Mouse (Mus musculus) embryonic facial prominence, embryonic 11.5 days (tissue): ENCODE data around the gene Slc25a4. TPM values are rescaled to one million over a fixed set of nuclear protein-coding genes. Genes with fewer than 3 reads are reported as not detected.

Experiments
- ATAC-seq: fragments of 200-750 bp; cut with Nextera tagmentation; replicated peaks from 2 replicates; pipeline ENCODE4 v1.8.0; 2017; ENCODE audit warnings: low read depth; ENCODE audit not compliant: insufficient number of reproducible peaks, low FRiP score, low TSS enrichment
- DNase-seq: peaks from one replicate; pipeline ENCODE4 v3.0.0-alpha.2; 2015; ENCODE audit warnings: low spot score
- H3K27ac ChIP-seq: fragments of 300-500 bp; sonication (generic); replicated peaks from 2 replicates; pipeline ENCODE4 v1.5.1; 2014; ENCODE audit warnings: mild to moderate bottlenecking, low read depth, low read length, control low read depth
- H3K27me3 ChIP-seq: fragments of 300-500 bp; sonication (generic); 2 replicates; pipeline ENCODE4 v1.6.1; 2014; ENCODE audit warnings: mild to moderate bottlenecking, low read length, moderate library complexity, mixed read lengths; ENCODE audit not compliant: control insufficient read depth, insufficient read depth
- H3K36me3 ChIP-seq: fragments of 300-500 bp; sonication (generic); replicated peaks from 2 replicates; pipeline ENCODE4 v1.6.1; 2014; ENCODE audit warnings: low read depth, mild to moderate bottlenecking, low read length, moderate library complexity, mixed read lengths; ENCODE audit not compliant: control insufficient read depth, insufficient read depth
- H3K4me1 ChIP-seq: fragments of 300-500 bp; sonication (generic); 2 replicates; pipeline ENCODE4 v1.6.1; 2014; ENCODE audit warnings: low read length, mixed read lengths; ENCODE audit not compliant: control insufficient read depth, insufficient read depth
- H3K4me2 ChIP-seq: fragments of 300-500 bp; sonication (generic); 2 replicates; pipeline ENCODE4 v1.6.1; 2014; ENCODE audit warnings: low read depth, mild to moderate bottlenecking, control low read depth, low read length, moderate library complexity
- H3K4me3 ChIP-seq: fragments of 300-500 bp; sonication (generic); 2 replicates; pipeline ENCODE4 v1.5.1; 2014; ENCODE audit warnings: low read depth, low read length, control low read depth
- H3K9ac ChIP-seq: fragments of 300-500 bp; sonication (generic); replicated peaks from 2 replicates; pipeline ENCODE4 v1.6.1; 2014; ENCODE audit warnings: mild to moderate bottlenecking, control low read depth, low read length
- H3K9me3 ChIP-seq: fragments of 300-500 bp; sonication (generic); replicated peaks from 2 replicates; pipeline ENCODE4 v1.6.1; 2016; ENCODE audit warnings: mild to moderate bottlenecking, low read length, inconsistent platforms, mixed read lengths; ENCODE audit not compliant: control insufficient read depth
- WGBS: fragments of 180-500 bp; shearing (Covaris S2); extraction: QIAGEN DNeasy Blood & Tissue Kit; methylation state at CpG from one replicate; pipeline ENCODE4 v1.1.7; 2014; 5-methylcytosine and 5-hydroxymethylcytosine counted together
- polyA plus RNA-seq: library from polyadenylated mRNA; unstranded; fragments of >200 nt; fragmentation: Nextera tagmentation; extraction: Ambion mirVana; gene quantifications from 2 replicates; pipeline ENCODE4 v1.2.1, GENCODE M21; 2014

The Slc25a4 gene
- polyA plus RNA-seq = 508 and 538 TPM in 2 replicates

DNA sequence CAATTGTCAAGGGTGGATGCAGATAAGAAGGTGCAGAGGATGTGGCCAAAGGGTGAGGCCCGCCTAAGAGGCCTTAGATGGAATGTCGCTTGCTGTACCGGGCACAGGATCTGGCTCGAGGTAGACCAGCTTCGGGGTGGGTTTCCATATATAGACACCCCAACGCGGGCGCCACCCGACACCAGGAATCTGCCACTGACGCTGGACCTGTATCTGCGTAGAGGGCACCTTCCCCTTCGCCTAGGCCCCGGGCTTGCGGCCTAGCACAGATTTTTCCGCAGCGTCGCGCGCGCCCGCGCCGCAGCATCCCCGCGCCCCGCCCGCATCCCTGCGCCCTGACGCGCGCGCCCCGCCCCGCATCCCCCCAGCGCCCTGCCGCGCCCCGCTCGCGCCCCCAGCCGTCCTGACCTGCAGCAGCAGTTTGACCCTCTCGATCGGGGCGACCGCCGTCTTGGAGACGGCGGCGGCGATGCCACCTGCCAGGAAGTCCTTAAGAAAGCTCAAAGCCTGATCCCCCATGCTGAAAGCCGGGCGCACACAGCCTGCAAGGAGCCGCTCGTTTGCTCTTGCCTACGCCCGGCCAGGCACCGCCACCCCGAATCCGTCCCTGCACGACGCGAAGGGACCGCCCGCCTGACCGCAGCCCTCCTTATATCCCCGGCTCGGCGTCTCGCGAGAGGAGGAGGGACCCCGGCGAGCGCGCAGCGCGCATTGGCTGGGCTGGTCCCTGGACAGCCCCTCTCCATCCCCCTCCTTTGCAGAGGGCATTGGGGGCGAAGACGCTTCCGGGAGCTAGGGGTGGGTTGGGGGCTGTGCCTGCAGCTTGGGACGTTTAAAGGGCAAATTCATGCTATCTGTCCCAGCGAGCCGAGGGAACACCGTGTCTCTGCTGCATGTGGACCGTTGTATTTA is at the start of gene Slc25a4:
Slc25a4 (minus strand) TSS at position 881 of the 912 bp plus-strand sequence.
- H3K9me3 ChIP-seq = no peaks in the 10 kb centered on the region
- H3K9ac ChIP-seq = peak within 1 kb of the TSS; percentile 93
- H3K27me3 ChIP-seq = no peaks in the 10 kb centered on the region
- H3K27ac ChIP-seq = peak within 1 kb of the TSS; percentile 94
- WGBS = under 1% methylated on average over 71 of the region's 84 CpGs
- peak within 1 kb of the TSS; percentile 91 for H3K4me3 ChIP-seq
- 0 out of 2 replicates have a peak, but pooled peaks cover 2% of the 10 kb centered on the region for H3K4me1 ChIP-seq
- H3K4me2 ChIP-seq = peak within 1 kb of the TSS; percentile 78
- peak; percentile 98 for ATAC-seq
- H3K36me3 ChIP-seq = peaks cover 5% of the 10 kb centered on the region; the same call in 1 of the 2 replicates
- DNase-seq = peak; percentile 94

GRCm38 (mm10) chr8:46257921-46258682 is 47.0 kb upstream of the Slc25a4 start:
- Histone ChIP-seq H3K9me3 (no peaks in the 10 kb centered on the region), H3K4me3 (no peak overlapping the region), H3K4me2 (no peak overlapping the region), H3K27ac (no peak overlapping the region), H3K27me3 (no peaks in the 10 kb centered on the region), H3K4me1 (no peaks in the 10 kb centered on the region), H3K36me3 (no peaks in the 10 kb centered on the region), H3K9ac (no peak overlapping the region)
- ATAC-seq (no peak), DNase-seq (no peak)
- WGBS = 31% methylated on average over 19 of the region's 19 CpGs

GRCm38 (mm10) chr8:46252456-46252855 is 41.4 kb upstream of the Slc25a4 start:
- no peak overlapping the region for H3K4me2 ChIP-seq
- DNase-seq (no peak), ATAC-seq (no peak)
- H3K9ac ChIP-seq = no peak overlapping the region
- no peaks in the 10 kb centered on the region for H3K27me3 ChIP-seq
- no peak overlapping the region for H3K4me3 ChIP-seq
- no peaks in the 10 kb centered on the region for H3K36me3 ChIP-seq
- 0 out of 2 replicates have a peak overlapping the region, but pooled peaks have one; percentile 20 for H3K27ac ChIP-seq
- no peaks in the 10 kb centered on the region for H3K4me1 ChIP-seq
- no peaks in the 10 kb centered on the region for H3K9me3 ChIP-seq
- WGBS = 57% methylated on average over 13 of the region's 13 CpGs

- Histone ChIP-seq H3K9ac (no peak overlapping the region), H3K27ac (no peak overlapping the region; the same call in 1 of the 2 replicates), H3K27me3 (no peaks in the 10 kb centered on the region), H3K4me3 (no peak overlapping the region), H3K4me2 (no peak overlapping the region), H3K36me3 (no peaks in the 10 kb centered on the region), H3K9me3 (no peaks in the 10 kb centered on the region), H3K4me1 (no peaks in the 10 kb centered on the region)
- no peak for ATAC-seq
- WGBS = 39% methylated on average over 10 of the region's 10 CpGs
- peak; percentile 70 for DNase-seq
Measured at GRCm38 (mm10) chr8:46251561-46251960, 40.5 kb upstream of the Slc25a4 start.

GRCm38 (mm10) chr8:46246346-46246745 is 35.3 kb upstream of the Slc25a4 start:
- WGBS = 56% methylated on average over 11 of the region's 11 CpGs
- no peak overlapping the region for H3K9ac ChIP-seq
- no peak overlapping the region for H3K4me2 ChIP-seq
- H3K36me3 ChIP-seq = no peaks in the 10 kb centered on the region
- no peaks in the 10 kb centered on the region for H3K4me1 ChIP-seq
- no peaks in the 10 kb centered on the region for H3K27me3 ChIP-seq
- no peaks in the 10 kb centered on the region for H3K9me3 ChIP-seq
- H3K27ac ChIP-seq = no peak overlapping the region
- DNase-seq = no peak
- ATAC-seq = no peak
- no peak overlapping the region for H3K4me3 ChIP-seq

DNA sequence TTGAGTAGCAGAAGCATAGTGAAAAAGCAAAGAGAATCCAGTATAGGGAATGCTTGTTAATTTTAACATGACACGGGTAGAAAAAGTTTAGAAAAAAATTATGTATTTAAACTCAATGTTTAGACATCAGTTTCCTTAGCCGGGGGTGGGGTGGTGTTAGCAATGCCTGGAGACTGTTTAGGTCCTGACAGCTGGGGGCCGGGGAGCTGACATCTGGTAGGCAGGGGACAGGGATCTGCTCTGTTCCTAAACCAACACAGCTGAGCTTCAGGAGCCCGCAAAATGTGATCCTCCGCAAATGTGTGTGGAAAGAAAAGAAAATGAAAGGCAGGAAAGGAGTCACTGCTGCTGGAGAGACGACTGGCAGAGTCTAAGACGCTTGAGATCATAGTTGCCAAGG is 31.9 kb upstream of the Slc25a4 start:
- WGBS = 16% methylated on average over 7 of the region's 7 CpGs
- Histone ChIP-seq H3K9me3 (no peaks in the 10 kb centered on the region), H3K27me3 (no peaks in the 10 kb centered on the region), H3K36me3 (no peaks in the 10 kb centered on the region), H3K9ac (no peak overlapping the region), H3K27ac (no peak overlapping the region), H3K4me3 (no peak overlapping the region), H3K4me1 (no peaks in the 10 kb centered on the region), H3K4me2 (no peak overlapping the region)
- ATAC-seq (no peak), DNase-seq (peak; percentile 41)

DNA sequence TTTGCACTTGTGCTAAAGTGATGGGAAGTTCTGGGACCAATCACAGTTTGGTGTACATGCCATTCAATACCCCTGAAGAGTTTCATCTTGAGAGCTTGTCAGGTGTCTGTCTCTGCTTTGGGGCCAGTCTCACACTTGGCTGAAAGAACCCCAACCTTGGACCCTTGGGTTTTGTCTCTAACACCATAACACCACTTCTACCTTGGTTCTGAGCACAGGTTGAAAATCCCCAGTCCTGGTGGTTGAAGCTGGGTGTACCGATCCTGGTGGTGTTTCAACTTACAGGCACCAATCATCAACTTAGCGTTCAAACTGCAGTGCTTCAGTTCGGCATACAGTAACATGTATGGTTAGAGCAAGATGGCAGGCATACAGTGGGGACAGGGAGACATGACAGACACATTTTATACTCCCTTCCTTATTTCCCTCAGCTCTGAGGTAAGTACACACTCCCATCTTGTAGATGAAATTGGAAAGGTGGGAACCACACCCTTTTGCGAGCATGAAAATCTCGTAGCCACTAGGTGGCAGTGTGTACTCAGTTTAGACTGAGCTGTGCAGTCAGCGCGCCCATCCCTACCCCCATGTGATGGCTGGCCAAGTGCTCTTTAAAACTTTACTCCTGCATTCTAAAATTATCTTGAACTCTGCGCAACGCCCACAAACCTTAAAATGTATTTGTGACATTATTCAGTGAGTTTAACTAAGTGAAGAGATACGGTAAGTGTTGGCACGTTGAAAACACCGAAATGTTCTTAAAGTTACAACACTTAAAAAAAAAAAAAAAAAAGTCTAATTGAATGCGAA is 30.7 kb upstream of the Slc25a4 start:
- Histone ChIP-seq H3K4me1 (no peaks in the 10 kb centered on the region), H3K27me3 (no peaks in the 10 kb centered on the region), H3K36me3 (no peaks in the 10 kb centered on the region), H3K9me3 (no peaks in the 10 kb centered on the region), H3K4me3 (no peak overlapping the region), H3K9ac (no peak overlapping the region), H3K4me2 (no peak overlapping the region), H3K27ac (no peak overlapping the region)
- peak; percentile 91 for DNase-seq
- 0 out of 2 replicates have a peak, but pooled peaks have one; percentile 65 for ATAC-seq
- 32% methylated on average over 13 of the region's 13 CpGs for WGBS
